Mouse (Mus musculus): ENCODE measurements around the gene Leng9.

- TF ChIP-seq POLR2A (IDR thresholded peaks at IDR 0.05; ENCODE audit: extremely low read depth, insufficient read depth, low read length): no peak
- no peak for TF ChIP-seq CTCF (IDR thresholded peaks at IDR 0.05; ENCODE audit: low read depth, low read length)
These were observed 17.6 kb downstream of the Leng9 start for GRCm38 (mm10) chr7:4132581-4132980.

Data from liver, adult 2 months (tissue).